Comparison of ENCODE assay signal across 22 mouse cellular contexts in genomic region chr3:81034336-81035102, GRCm38 (mm10). TPM values are rescaled to one million over a fixed set of nuclear protein-coding genes. Genes with fewer than 3 reads are reported as not detected.
DNase-seq lines count a peak whose midpoint lies in the region; ATAC-seq and TF ChIP-seq lines count a peak whose summit lies in the region.
"Had no signal": no experiment of that assay in that cellular context is flagged by ENCODE, and none has a peak within 500 bp of the region (broad histone marks: within the 10 kb centered on the region; RNA-seq: fewer than 3 reads in every experiment).

No protein-coding gene starts in this region.

- WGBS in kidney, embryonic 15.5 days, result 76% methylated on average over 6 of the region's 6 CpGs
- 50% methylated on average over 6 of the region's 6 CpGs for WGBS in limb, embryonic 10.5 days
- 65% methylated on average over 6 of the region's 6 CpGs for WGBS in hindbrain, embryonic 11.5 days

- H3K4me2 ChIP-seq in kidney, embryonic 15.5 days, result no peak overlapping the region
- H3K4me2 ChIP-seq in hindbrain, embryonic 11.5 days (replicated peaks; ENCODE audit: low read depth, low read length), result no peak overlapping the region
- H3K4me2 ChIP-seq: embryonic facial prominence, embryonic 15.5 days; heart, embryonic 12.5 days; hindbrain, embryonic 14.5 days had no signal

- TF ChIP-seq POLR2A in ES-Bruce4 (IDR thresholded peaks at IDR 0.05; ENCODE audit: insufficient read depth, low read length), result no peak

- H3K4me1 ChIP-seq in kidney, embryonic 15.5 days, result peaks cover 18% of the 10 kb centered on the region
- H3K4me1 ChIP-seq in ES-Bruce4 (ENCODE audit: control insufficient read depth, insufficient read depth, low read length), result no peaks in the 10 kb centered on the region
- H3K4me1 ChIP-seq in limb, embryonic 10.5 days, result peaks cover 51% of the 10 kb centered on the region
- no peaks in the 10 kb centered on the region for H3K4me1 ChIP-seq in hindbrain, embryonic 11.5 days (replicated peaks; ENCODE audit: control insufficient read depth, insufficient read depth, low read length)

- no peak for TF ChIP-seq CTCF in ES-Bruce4 (IDR thresholded peaks at IDR 0.05; ENCODE audit: low read depth, low read length)

- no peaks in the 10 kb centered on the region for H3K36me3 ChIP-seq in kidney, embryonic 15.5 days
- no peaks in the 10 kb centered on the region for H3K36me3 ChIP-seq in ES-Bruce4 (ENCODE audit: control insufficient read depth, insufficient read depth, low read length, poor library complexity, severe bottlenecking)
- H3K36me3 ChIP-seq in limb, embryonic 10.5 days, result no peaks in the 10 kb centered on the region
- no peaks in the 10 kb centered on the region for H3K36me3 ChIP-seq in hindbrain, embryonic 11.5 days (ENCODE audit: control insufficient read depth, insufficient read depth, low read length)
- H3K36me3 ChIP-seq: embryonic facial prominence, embryonic 15.5 days; forebrain, embryonic 10.5 days; G1E; heart, embryonic 12.5 days had no signal

- H3K9me3 ChIP-seq in kidney, embryonic 15.5 days (replicated peaks), result no peaks in the 10 kb centered on the region
- peaks cover 4% of the 10 kb centered on the region; the same call in 1 of the 2 replicates for H3K9me3 ChIP-seq in ES-Bruce4 (replicated peaks; ENCODE audit: control insufficient read depth, insufficient read depth, low read length, poor library complexity, severe bottlenecking)
- no peaks in the 10 kb centered on the region for H3K9me3 ChIP-seq in limb, embryonic 10.5 days (replicated peaks)
- H3K9me3 ChIP-seq in hindbrain, embryonic 11.5 days (ENCODE audit: control insufficient read depth, low read length), result no peaks in the 10 kb centered on the region
- H3K9me3 ChIP-seq: embryonic facial prominence, embryonic 15.5 days; forebrain, embryonic 10.5 days; heart, embryonic 12.5 days had no signal

- H3K27me3 ChIP-seq in kidney, embryonic 15.5 days, result no peaks in the 10 kb centered on the region
- no peaks in the 10 kb centered on the region for H3K27me3 ChIP-seq in ES-Bruce4 (ENCODE audit: control insufficient read depth, insufficient read depth, low read length, poor library complexity, severe bottlenecking)
- no peaks in the 10 kb centered on the region for H3K27me3 ChIP-seq in limb, embryonic 10.5 days (ENCODE audit: low read depth, poor library complexity, severe bottlenecking)
- H3K27me3 ChIP-seq in hindbrain, embryonic 11.5 days (ENCODE audit: control insufficient read depth, insufficient read depth, low read length), result no peaks in the 10 kb centered on the region
- H3K27me3 ChIP-seq: embryonic facial prominence, embryonic 15.5 days; heart, embryonic 12.5 days had no signal

- H3K27ac ChIP-seq in kidney, embryonic 15.5 days, result no peak overlapping the region
- H3K27ac ChIP-seq in ES-Bruce4 (ENCODE audit: insufficient read depth, low read length), result peak overlapping the region; percentile 80
- peak overlapping the region; percentile 20; the same call in 1 of the 2 replicates for H3K27ac ChIP-seq in limb, embryonic 10.5 days
- no peak overlapping the region for H3K27ac ChIP-seq in hindbrain, embryonic 11.5 days (ENCODE audit: low read depth, low read length)
- H3K27ac ChIP-seq: embryonic facial prominence, embryonic 15.5 days; forebrain, embryonic 10.5 days; hindbrain, embryonic 14.5 days; stomach, postnatal 0 days had no signal

- no peak for TF ChIP-seq EP300 in ES-Bruce4 (IDR thresholded peaks at IDR 0.05; ENCODE audit: insufficient read depth, low read depth, low read length)

- H3K9ac ChIP-seq in kidney, embryonic 15.5 days, result no peak overlapping the region
- H3K9ac ChIP-seq in ES-Bruce4 (ENCODE audit: low read depth, poor library complexity, severe bottlenecking), result no peak overlapping the region
- H3K9ac ChIP-seq in hindbrain, embryonic 11.5 days (ENCODE audit: low read depth, low read length), result no peak overlapping the region
- H3K9ac ChIP-seq: embryonic facial prominence, embryonic 15.5 days; forebrain, postnatal 0 days; heart, embryonic 12.5 days; hindbrain, embryonic 14.5 days had no signal

- no peak overlapping the region for H3K4me3 ChIP-seq in kidney, embryonic 15.5 days (replicated peaks)
- H3K4me3 ChIP-seq in ES-Bruce4 (ENCODE audit: low read depth, low read length), result no peak overlapping the region
- no peak overlapping the region for H3K4me3 ChIP-seq in limb, embryonic 10.5 days
- H3K4me3 ChIP-seq in hindbrain, embryonic 11.5 days (ENCODE audit: low read depth, low read length), result no peak overlapping the region
- H3K4me3 ChIP-seq: embryonic facial prominence, embryonic 15.5 days; forebrain, embryonic 10.5 days; heart, embryonic 12.5 days had no signal

- peak; percentile 27 for DNase-seq in kidney, adult 18-20 months
- DNase-seq in ZHBTc4 (ENCODE audit: low read depth, low spot score), result peak; percentile 86
- no peak for DNase-seq in limb, embryonic 10.5 days (ENCODE audit: low spot score)
- DNase-seq in hindbrain, embryonic 11.5 days (ENCODE audit: low spot score), result no peak
- no peak for DNase-seq in B cell, adult 2 months
- DNase-seq: adrenal gland, adult 2 months; cerebellum, adult 9-10 months; forebrain, postnatal 0 days; heart, adult 11 months; heart, postnatal 14 days; liver; lung, adult 18-20 months; lung, postnatal 36 days; retina, postnatal 1 day had no signal

- ATAC-seq in kidney, embryonic 15.5 days (replicated peaks; ENCODE audit: low FRiP score), result no peak
- ATAC-seq in hindbrain, embryonic 11.5 days (ENCODE audit: low FRiP score), result no peak
- ATAC-seq: forebrain, postnatal 0 days had no signal

RNA-seq across cellular contexts. Expression of gene Pdgfc, which starts 1.7 kb away (rescaled TPM):
- 30.2 and 30.9 TPM in 2 replicates for polyA plus RNA-seq in kidney, embryonic 15.5 days (2015; fragmentation: Nextera tagmentation; extraction: Ambion mirVana)
- polyA plus RNA-seq in ES-Bruce4 (2011; ENCODE audit: insufficient read depth, insufficient read length, low read depth, missing spikeins), result 5.5 and 6.5 TPM in 2 replicates
- 47.0 and 58.8 TPM in 2 replicates for polyA plus RNA-seq in limb, embryonic 10.5 days (2016; fragmentation: Nextera tagmentation; extraction: Ambion mirVana)
- polyA plus RNA-seq in hindbrain, embryonic 11.5 days (2014; fragmentation: Nextera tagmentation; extraction: Ambion mirVana), result 17.3 and 22.9 TPM in 2 replicates
- polyA plus RNA-seq: G1E had no signal

Comparison
In these comparisons a context has a peak if more than half of its experiments do, and no peak if none do; other contexts are left out.
1. DNase-seq: peak in kidney, adult 18-20 months (single experiment) and ZHBTc4 (single experiment); none in limb, embryonic 10.5 days (single experiment), hindbrain, embryonic 11.5 days (single experiment) and B cell, adult 2 months (0 of 2).
2. H3K27ac ChIP-seq: peak in ES-Bruce4 (single experiment) and limb, embryonic 10.5 days (single experiment); none in kidney, embryonic 15.5 days (single experiment) and hindbrain, embryonic 11.5 days (single experiment).